Mouse (Mus musculus) limb, embryonic 11.5 days (tissue): Measurements from ENCODE around the gene Sigmar1. TPM values are rescaled to one million over a fixed set of nuclear protein-coding genes. Genes with fewer than 3 reads are reported as not detected.
"Not testable (repeated sequence)": the region's sequence is repeated elsewhere in the genome, so short reads cannot be mapped to it uniquely, and the experiment has no call there.

ENCODE experiments used
- ATAC-seq: fragments of 200-750 bp; cut with Nextera tagmentation; 2 replicates; pipeline ENCODE4 v1.8.0; 2017; ENCODE audit warnings: low read depth; ENCODE audit not compliant: insufficient number of reproducible peaks, low FRiP score, low TSS enrichment
- DNase-seq: peaks from one replicate; pipeline ENCODE4 v3.0.0-alpha.2; 2015; ENCODE audit warnings: low spot score
- H3K27ac ChIP-seq: fragments of 300-500 bp; sonication (generic); replicated peaks from 2 replicates; pipeline ENCODE4 v1.5.1; 2014; ENCODE audit warnings: low read depth, mild to moderate bottlenecking, low read length
- H3K27me3 ChIP-seq: fragments of 300-500 bp; sonication (generic); 2 replicates; pipeline ENCODE4 v1.6.1; 2014; ENCODE audit warnings: mild to moderate bottlenecking, low read length, mixed read lengths; ENCODE audit not compliant: control insufficient read depth, insufficient read depth
- H3K36me3 ChIP-seq: fragments of 300-500 bp; sonication (generic); 2 replicates; pipeline ENCODE4 v1.6.1; 2014; ENCODE audit warnings: mild to moderate bottlenecking, low read length, moderate library complexity, mixed read lengths; ENCODE audit not compliant: control insufficient read depth, insufficient read depth
- H3K4me1 ChIP-seq: fragments of 300-500 bp; sonication (generic); 2 replicates; pipeline ENCODE4 v1.6.1; 2014; ENCODE audit warnings: low read length, mixed read lengths; ENCODE audit not compliant: control insufficient read depth, insufficient read depth
- H3K4me2 ChIP-seq: fragments of 300-500 bp; sonication (generic); 2 replicates; pipeline ENCODE4 v1.6.1; 2014; ENCODE audit warnings: low read depth, mild to moderate bottlenecking, moderate library complexity; ENCODE audit not compliant: severe bottlenecking
- H3K4me3 ChIP-seq: fragments of 300-500 bp; sonication (generic); 2 replicates; pipeline ENCODE4 v1.5.1; 2014; ENCODE audit warnings: low read depth, low read length
- H3K9ac ChIP-seq: fragments of 300-500 bp; sonication (generic); 2 replicates; pipeline ENCODE4 v1.6.1; 2014; ENCODE audit warnings: mild to moderate bottlenecking, low read length
- H3K9me3 ChIP-seq: fragments of 300-500 bp; sonication (generic); 2 replicates; pipeline ENCODE4 v1.6.1; 2016; ENCODE audit warnings: low read length; ENCODE audit not compliant: control insufficient read depth
- WGBS: fragments of 180-500 bp; shearing (Covaris S2); extraction: QIAGEN DNeasy Blood & Tissue Kit; methylation state at CpG from one replicate; pipeline ENCODE4 v1.1.7; 2014; 5-methylcytosine and 5-hydroxymethylcytosine counted together
- polyA plus RNA-seq: library from polyadenylated mRNA; unstranded; fragments of >200 nt; fragmentation: Nextera tagmentation; extraction: Ambion mirVana; gene quantifications from 2 replicates; pipeline ENCODE4 v1.2.1, GENCODE M21; 2014

The Sigmar1 gene
- polyA plus RNA-seq, 1 experiment from 2014 or later = 83.4 TPM

- not testable (repeated sequence) for H3K36me3 ChIP-seq, H3K4me2 ChIP-seq, H3K27ac ChIP-seq, H3K4me1 ChIP-seq, H3K4me3 ChIP-seq, H3K27me3 ChIP-seq, H3K9ac ChIP-seq, ATAC-seq, H3K9me3 ChIP-seq, DNase-seq
- WGBS = no CpG with 5 or more reads among the region's 4 CpGs
Measured at GRCm38 (mm10) chr4:41690014-41690413, 65.9 kb downstream of the Sigmar1 start.

GRCm38 (mm10) chr4:41688562-41688961 is 67.4 kb downstream of the Sigmar1 start:
- H3K9me3 ChIP-seq, H3K36me3 ChIP-seq, ATAC-seq, H3K27me3 ChIP-seq, H3K4me1 ChIP-seq, DNase-seq, H3K4me3 ChIP-seq, H3K4me2 ChIP-seq, H3K9ac ChIP-seq, H3K27ac ChIP-seq: not testable (repeated sequence)
- 52% methylated on average over 1 of the region's 1 CpGs for WGBS

Other genes starting within 250 kb of the Sigmar1 start
- 3.2 and 3.8 TPM in 2 replicates for gene 1110017D15Rik, start 238.8 kb downstream of the Sigmar1 start, polyA plus RNA-seq
- gene Fam219a, start 186.6 kb downstream of the Sigmar1 start, polyA plus RNA-seq = 1.2 and 2.0 TPM in 2 replicates
- 0.74 and 1.1 TPM in 2 replicates for gene Dnaic1, start 186.4 kb downstream of the Sigmar1 start, polyA plus RNA-seq
- gene Enho, start 115.8 kb downstream of the Sigmar1 start, polyA plus RNA-seq = 20.8 and 22.5 TPM in 2 replicates
- gene Cntfr, start 59.1 kb downstream of the Sigmar1 start, polyA plus RNA-seq = 5.6 and 9.2 TPM in 2 replicates
- 202 and 214 TPM in 2 replicates for gene Il11ra1, start 56.2 kb downstream of the Sigmar1 start, polyA plus RNA-seq
- gene Rpp25l, start 42.6 kb downstream of the Sigmar1 start, polyA plus RNA-seq = 94.2 and 99.3 TPM in 2 replicates
- gene Dctn3, start 33.0 kb downstream of the Sigmar1 start, polyA plus RNA-seq = 94.3 and 104 TPM in 2 replicates
- gene Arid3c, start 25.0 kb downstream of the Sigmar1 start, polyA plus RNA-seq = not detected in 2 replicates
- 40.6 and 42.6 TPM in 2 replicates for gene Galt, start 929 bp downstream of the Sigmar1 start, polyA plus RNA-seq
- 29.9 and 40.0 TPM in 2 replicates for gene Ccl27a, start 18.1 kb upstream of the Sigmar1 start, polyA plus RNA-seq
- not detected in 2 replicates for gene Gm21541, start 147.5 kb upstream of the Sigmar1 start, polyA plus RNA-seq
- 1.3 and 2.0 TPM in 2 replicates for gene Gm20878, start 185.4 kb upstream of the Sigmar1 start, polyA plus RNA-seq
- 0.33 and 0.40 TPM in 2 replicates for gene Fam205a4, start 209.9 kb upstream of the Sigmar1 start, polyA plus RNA-seq